Mouse (Mus musculus): ENCODE data around the gene 2010003K11Rik.
"Not testable (repeated sequence)": the region's sequence is repeated elsewhere in the genome, so short reads cannot be mapped to it uniquely, and the experiment has no call there.

2010003K11Rik gene

GRCm38 (mm10) chr19:4456227-4456626 is 42.2 kb downstream of the 2010003K11Rik start:
- DNase-seq (ENCODE audit: low spot score): peak; percentile 81

- DNase-seq (ENCODE audit: low spot score): no peak
These were observed 43.1 kb downstream of the 2010003K11Rik start for GRCm38 (mm10) chr19:4455071-4455800.

- not testable (repeated sequence) for DNase-seq (ENCODE audit: low spot score)
These were observed 44.3 kb downstream of the 2010003K11Rik start for GRCm38 (mm10) chr19:4454040-4454439.

GRCm38 (mm10) chr19:4452525-4452924 is 45.9 kb downstream of the 2010003K11Rik start:
- DNase-seq (ENCODE audit: low spot score): no peak

- DNase-seq (ENCODE audit: low spot score): no peak
These were observed 46.4 kb downstream of the 2010003K11Rik start for GRCm38 (mm10) chr19:4451965-4452364.

GRCm38 (mm10) chr19:4451098-4451497 is 47.3 kb downstream of the 2010003K11Rik start:
- DNase-seq (ENCODE audit: low spot score): no peak

GRCm38 (mm10) chr19:4450666-4451065 is 47.7 kb downstream of the 2010003K11Rik start:
- DNase-seq (ENCODE audit: low spot score): no peak

GRCm38 (mm10) chr19:4449230-4449629 is 49.2 kb downstream of the 2010003K11Rik start:
- no peak for DNase-seq (ENCODE audit: low spot score)

- no peak for DNase-seq (ENCODE audit: low spot score)
These were observed 50.9 kb downstream of the 2010003K11Rik start for GRCm38 (mm10) chr19:4447445-4447844.
